Comparison of ENCODE assay signal across 11 mouse cellular contexts in the genomic region with DNA sequence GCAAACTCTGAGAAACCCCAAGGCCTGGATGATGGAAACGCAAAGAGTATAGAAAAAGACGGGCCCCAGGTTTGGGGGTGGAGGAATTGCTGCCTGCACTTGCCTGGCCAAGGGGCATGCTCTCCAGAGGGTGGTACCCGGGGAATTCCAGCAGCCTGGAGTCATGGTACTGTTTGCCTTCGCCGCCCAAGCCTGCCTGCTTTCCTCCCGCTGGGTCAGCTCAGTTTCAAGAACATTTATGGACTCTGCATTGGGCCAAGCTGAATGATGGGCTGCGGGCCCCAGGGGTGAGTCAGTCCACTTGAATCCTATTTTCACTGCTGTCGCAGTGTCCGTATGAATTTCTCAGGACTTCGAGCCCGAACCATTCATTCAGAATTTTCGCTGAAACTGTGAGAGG. TPM values are rescaled to one million over a fixed set of nuclear protein-coding genes. Genes with fewer than 3 reads are reported as not detected.
DNase-seq lines count a peak whose midpoint lies in the region; ATAC-seq and TF ChIP-seq lines count a peak whose summit lies in the region.
"Had no signal": no experiment of that assay in that cellular context is flagged by ENCODE, and none has a peak within 500 bp of the region (broad histone marks: within the 10 kb centered on the region; RNA-seq: fewer than 3 reads in every experiment).

No protein-coding gene starts in this region.

- 72% methylated on average over 12 of the region's 12 CpGs for WGBS in intestine, embryonic 15.5 days

- H3K4me3 ChIP-seq in gastrocnemius, adult 2 months, result no peak overlapping the region
- no peak overlapping the region for H3K4me3 ChIP-seq in layer of hippocampus, adult 2 months
- no peak overlapping the region for H3K4me3 ChIP-seq in intestine, embryonic 15.5 days (replicated peaks)

- intact Hi-C loops in gastrocnemius, adult 2 months (cut with DNase I), result loop anchor here (5.0 kb wide), 1 partner anchor 102 kb away; no protein-coding TSS in a partner anchor

- H3K27me3 ChIP-seq in intestine, embryonic 15.5 days (replicated peaks), result no peaks in the 10 kb centered on the region; the same call in 1 of the 2 replicates
- H3K27me3 ChIP-seq: Patski had no signal

- peak overlapping the region; percentile 96 for H3K4me2 ChIP-seq in intestine, embryonic 15.5 days (replicated peaks)

- peaks cover 25% of the 10 kb centered on the region for H3K4me1 ChIP-seq in intestine, embryonic 15.5 days (replicated peaks)

- H3K27ac ChIP-seq in gastrocnemius, adult 2 months, result peak overlapping the region; percentile 96
- H3K27ac ChIP-seq in layer of hippocampus, adult 2 months, result peak overlapping the region; percentile 92
- H3K27ac ChIP-seq in intestine, embryonic 15.5 days, result peak overlapping the region; percentile 1; the same call in 1 of the 2 replicates
- H3K27ac ChIP-seq: embryonic facial prominence, embryonic 12.5 days; liver, embryonic 14.5 days had no signal

- H3K36me3 ChIP-seq in intestine, embryonic 15.5 days, result no peaks in the 10 kb centered on the region
- H3K36me3 ChIP-seq: embryonic facial prominence, embryonic 12.5 days had no signal

- no peaks in the 10 kb centered on the region for H3K9me3 ChIP-seq in intestine, embryonic 15.5 days
- H3K9me3 ChIP-seq: embryonic facial prominence, embryonic 12.5 days had no signal

- TF ChIP-seq CTCF in gastrocnemius, adult 2 months (IDR thresholded peaks at IDR 0.05), result no peak
- no peak for TF ChIP-seq CTCF in layer of hippocampus, adult 2 months (conservative IDR thresholded peaks at IDR 0.05)

- DNase-seq in gastrocnemius, adult 2 months, result no peak
- no peak for DNase-seq in gastrocnemius, postnatal 4 days (ENCODE audit: low spot score in 2 of 2)
- no peak for DNase-seq in layer of hippocampus, adult 2 months (ENCODE audit: low spot score in 2 of 2)
- DNase-seq in layer of hippocampus, adult 9-10 months (ENCODE audit: low spot score), result no peak
- peak; percentile 39 for DNase-seq in 3134 (ENCODE audit: extremely low read depth, insufficient read length, low spot score)
- no peak for DNase-seq in spleen, postnatal 36 days (ENCODE audit: low spot score in 2 of 2)

- no peak for ATAC-seq in intestine, embryonic 15.5 days
- no peak for ATAC-seq in megakaryocyte, adult 5-6 weeks (ENCODE audit: poor library complexity, severe bottlenecking)

- H3K9ac ChIP-seq in intestine, embryonic 15.5 days, result 0 out of 2 replicates have a peak overlapping the region, but pooled peaks have one; percentile 6
- H3K9ac ChIP-seq: embryonic facial prominence, embryonic 12.5 days; liver, embryonic 14.5 days had no signal

RNA-seq across cellular contexts. Expression of a gene that starts 0.8 kb away (rescaled TPM):
- 100 to 1,000 TPM; 124 to 136 TPM for total RNA-seq in gastrocnemius, adult 2 months (2021)
- total RNA-seq in gastrocnemius, postnatal 4 days (2021), result 10 to 100 TPM; 18.5 to 20.7 TPM
- 100 to 1,000 TPM; 667 to 694 TPM for total RNA-seq in layer of hippocampus, adult 2 months (2021)
- 18.6 and 19.4 TPM in 2 replicates for polyA plus RNA-seq in intestine, embryonic 15.5 days (2015; fragmentation: Nextera tagmentation; extraction: Ambion mirVana)
- 1.1 and 1.8 TPM in 2 replicates for total RNA-seq in megakaryocyte, adult 5-6 weeks (2015)
- total RNA-seq in megakaryocyte, adult 5-6 weeks (2017), result 0.69 and 1.1 TPM in 2 replicates

Comparison
In these comparisons a context has a peak if more than half of its experiments do, and no peak if none do; other contexts are left out.
1. H3K27ac ChIP-seq: peak in every context shown above with its lines; median percentile 96 in gastrocnemius, adult 2 months; 92 in layer of hippocampus, adult 2 months; 1 in intestine, embryonic 15.5 days.
2. RNA of a gene that starts 0.8 kb away (total RNA-seq): 667 to 694 TPM in layer of hippocampus, adult 2 months, 124 to 136 TPM in gastrocnemius, adult 2 months and 18.5 to 20.7 TPM in gastrocnemius, postnatal 4 days; 0.69 to 1.8 TPM in megakaryocyte, adult 5-6 weeks; every median in the first group is over 4 times any median in the second.